Mouse (Mus musculus) kidney, embryonic 14.5 days (tissue): Measurements from ENCODE around the gene Tmem203. TPM values are rescaled to one million over a fixed set of nuclear protein-coding genes. Genes with fewer than 3 reads are reported as not detected.
A peak's percentile ranks its signal among the peaks of the same experiment; 100 is the strongest.
"Not testable (repeated sequence)": the region's sequence is repeated elsewhere in the genome, so short reads cannot be mapped to it uniquely, and the experiment has no call there.

Experiments used
- ATAC-seq: fragments of 200-750 bp; cut with Nextera tagmentation; 2 replicates; pipeline ENCODE4 v1.8.0; 2017; ENCODE audit warnings: moderate number of reproducible peaks, mild to moderate bottlenecking, moderate TSS enrichment, moderate library complexity; ENCODE audit not compliant: low FRiP score, low TSS enrichment
- H3K27ac ChIP-seq: fragments of 300-500 bp; sonication (generic); 2 replicates; pipeline ENCODE4 v1.5.1; 2014; ENCODE audit warnings: low read depth, mild to moderate bottlenecking, low read length, moderate library complexity, mixed read lengths
- H3K27me3 ChIP-seq: fragments of 300-500 bp; sonication (generic); 2 replicates; pipeline ENCODE4 v1.6.1; 2014; ENCODE audit warnings: mild to moderate bottlenecking, low read length; ENCODE audit not compliant: control insufficient read depth, insufficient read depth
- H3K36me3 ChIP-seq: fragments of 300-500 bp; sonication (generic); 2 replicates; pipeline ENCODE4 v1.6.1; 2014; ENCODE audit warnings: low read length, mixed read lengths; ENCODE audit not compliant: control insufficient read depth, insufficient read depth
- H3K4me1 ChIP-seq: fragments of 300-500 bp; sonication (generic); 2 replicates; pipeline ENCODE4 v1.6.1; 2014; ENCODE audit warnings: low read length, mixed read lengths; ENCODE audit not compliant: control insufficient read depth, insufficient read depth
- H3K4me2 ChIP-seq: fragments of 300-500 bp; sonication (generic); replicated peaks from 2 replicates; pipeline ENCODE4 v1.6.1; 2014; ENCODE audit warnings: low read depth, mild to moderate bottlenecking, low read length
- H3K4me3 ChIP-seq: fragments of 300-500 bp; sonication (generic); 2 replicates; pipeline ENCODE4 v1.5.1; 2014; ENCODE audit warnings: mild to moderate bottlenecking, low read length
- H3K9ac ChIP-seq: fragments of 300-500 bp; sonication (generic); 2 replicates; pipeline ENCODE4 v1.6.1; 2014; ENCODE audit warnings: low read depth, mild to moderate bottlenecking, low read length, moderate library complexity
- H3K9me3 ChIP-seq: fragments of 300-500 bp; sonication (generic); 2 replicates; pipeline ENCODE4 v1.6.1; 2016; ENCODE audit warnings: low read length; ENCODE audit not compliant: control insufficient read depth
- WGBS: fragments of 180-500 bp; shearing (Covaris S2); extraction: QIAGEN DNeasy Blood & Tissue Kit; methylation state at CpG from one replicate; pipeline ENCODE4 v1.1.7; 2014; 5-methylcytosine and 5-hydroxymethylcytosine counted together
- polyA plus RNA-seq: library from polyadenylated mRNA; unstranded; fragments of >200 nt; fragmentation: Nextera tagmentation; extraction: Ambion mirVana; gene quantifications from 2 replicates; pipeline ENCODE4 v1.2.1, GENCODE M21; 2014

Gene Tmem203
- polyA plus RNA-seq, 1 experiment from 2014 or later: 17.0 TPM

- peaks cover 12% of the 10 kb centered on the region for H3K4me1 ChIP-seq
- 97% methylated on average over 1 of the region's 1 CpGs for WGBS
- no peak overlapping the region for H3K4me3 ChIP-seq
- no peaks in the 10 kb centered on the region for H3K27me3 ChIP-seq
- H3K9ac ChIP-seq: no peak overlapping the region
- no peak overlapping the region for H3K27ac ChIP-seq
- no peaks in the 10 kb centered on the region for H3K9me3 ChIP-seq
- no peak for ATAC-seq
- no peak overlapping the region for H3K4me2 ChIP-seq
- peaks cover 45% of the 10 kb centered on the region for H3K36me3 ChIP-seq
Observed at GRCm38 (mm10) chr2:25252331-25252730, 2.9 kb upstream of the Tmem203 start.

- H3K27ac ChIP-seq, ATAC-seq, H3K9me3 ChIP-seq, H3K36me3 ChIP-seq, H3K27me3 ChIP-seq: not testable (repeated sequence)
- WGBS: 61% methylated on average over 10 of the region's 12 CpGs
- H3K4me2 ChIP-seq: peak overlapping the region; percentile 95
- H3K9ac ChIP-seq: peak overlapping the region; percentile 73; the same call in 1 of the 2 replicates
- peak overlapping the region; percentile 87 for H3K4me3 ChIP-seq
- peaks cover 12% of the 10 kb centered on the region for H3K4me1 ChIP-seq
Observed at GRCm38 (mm10) chr2:25256443-25257109, 1.3 kb downstream of the Tmem203 start.

- not testable (repeated sequence) for H3K4me2 ChIP-seq, H3K9ac ChIP-seq, H3K9me3 ChIP-seq, H3K27me3 ChIP-seq, H3K36me3 ChIP-seq, H3K4me3 ChIP-seq, H3K27ac ChIP-seq, ATAC-seq
- H3K4me1 ChIP-seq: peaks cover 12% of the 10 kb centered on the region
- WGBS: 87% methylated on average over 5 of the region's 5 CpGs
Observed at GRCm38 (mm10) chr2:25257250-25257649, 2.0 kb downstream of the Tmem203 start.

GRCm38 (mm10) chr2:25258887-25259286, 3.6 kb downstream of the Tmem203 start:
- Histone ChIP-seq H3K9me3 (no peaks in the 10 kb centered on the region), H3K27me3 (peaks cover 10% of the 10 kb centered on the region), H3K9ac (no peak overlapping the region), H3K4me2 (no peak overlapping the region), H3K27ac (no peak overlapping the region), H3K4me3 (no peak overlapping the region), H3K36me3 (no peaks in the 10 kb centered on the region), H3K4me1 (peaks cover 18% of the 10 kb centered on the region)
- ATAC-seq: no peak
- 64% methylated on average over 2 of the region's 2 CpGs for WGBS

GRCm38 (mm10) chr2:25261870-25262269, 6.6 kb downstream of the Tmem203 start:
- Histone ChIP-seq H3K9me3 (no peaks in the 10 kb centered on the region), H3K27me3 (peaks cover 14% of the 10 kb centered on the region), H3K36me3 (no peaks in the 10 kb centered on the region), H3K4me3 (peak overlapping the region; percentile 78), H3K4me1 (peaks cover 14% of the 10 kb centered on the region), H3K27ac (no peak overlapping the region; the same call in 1 of the 2 replicates), H3K9ac (peak overlapping the region; percentile 37; the same call in 1 of the 2 replicates), H3K4me2 (peak overlapping the region; percentile 99)
- WGBS: 52% methylated on average over 12 of the region's 12 CpGs
- no peak; the same call in 1 of the 2 replicates for ATAC-seq

GRCm38 (mm10) chr2:25262291-25262767, 7.1 kb downstream of the Tmem203 start, which contains the start of gene Tprn:
TSS of gene Tprn (plus strand) at chr2:25262618.
- ATAC-seq: peak; percentile 99
- WGBS: under 1% methylated on average over 39 of the region's 39 CpGs
- Histone ChIP-seq H3K9ac (peak within 1 kb of the TSS; percentile 66), H3K4me1 (peaks cover 14% of the 10 kb centered on the region), H3K4me3 (peak within 1 kb of the TSS; percentile 78), H3K9me3 (no peaks in the 10 kb centered on the region), H3K27ac (no peak within 1 kb of the TSS; the same call in 1 of the 2 replicates), H3K27me3 (peaks cover 14% of the 10 kb centered on the region), H3K4me2 (peak within 1 kb of the TSS; percentile 99), H3K36me3 (no peaks in the 10 kb centered on the region)

- Histone ChIP-seq H3K27ac (no peak overlapping the region), H3K27me3 (peaks cover 14% of the 10 kb centered on the region), H3K4me1 (peaks cover 14% of the 10 kb centered on the region), H3K9ac (peak overlapping the region; percentile 66), H3K4me3 (peak overlapping the region; percentile 78), H3K9me3 (no peaks in the 10 kb centered on the region), H3K36me3 (no peaks in the 10 kb centered on the region), H3K4me2 (peak overlapping the region; percentile 99)
- under 1% methylated on average over 73 of the region's 82 CpGs for WGBS
- ATAC-seq: peak; percentile 16
Observed at GRCm38 (mm10) chr2:25262795-25263622, 7.8 kb downstream of the Tmem203 start.

- H3K9ac ChIP-seq: peak overlapping the region; percentile 66
- peak overlapping the region; percentile 78 for H3K4me3 ChIP-seq
- peak overlapping the region; percentile 99 for H3K4me2 ChIP-seq
- peaks cover 14% of the 10 kb centered on the region for H3K27me3 ChIP-seq
- no peak overlapping the region for H3K27ac ChIP-seq
- WGBS: 19% methylated on average over 12 of the region's 12 CpGs
- ATAC-seq: no peak
- H3K9me3 ChIP-seq: no peaks in the 10 kb centered on the region
- peaks cover 14% of the 10 kb centered on the region for H3K4me1 ChIP-seq
- peaks cover under 1% of the 10 kb centered on the region for H3K36me3 ChIP-seq
Observed at GRCm38 (mm10) chr2:25263623-25264285, 8.5 kb downstream of the Tmem203 start.
